Mouse (Mus musculus) stomach, embryonic 16.5 days (tissue): ENCODE results near the gene Tdrd9. TPM values are rescaled to one million over a fixed set of nuclear protein-coding genes. Genes with fewer than 3 reads are reported as not detected.
A peak's percentile ranks its signal among the peaks of the same experiment; 100 is the strongest.

Experiments
- ATAC-seq: fragments of 200-750 bp; cut with Nextera tagmentation; 2 replicates; pipeline ENCODE4 v1.8.0; 2017; ENCODE audit warnings: moderate number of reproducible peaks, moderate TSS enrichment; ENCODE audit not compliant: insufficient read depth, low FRiP score
- H3K27ac ChIP-seq: fragments of 300-500 bp; sonication (generic); 2 replicates; pipeline ENCODE4 v1.5.1; 2014; ENCODE audit warnings: low read length
- H3K27me3 ChIP-seq: fragments of 300-500 bp; sonication (generic); 2 replicates; pipeline ENCODE4 v1.6.1; 2014; ENCODE audit warnings: low read length, control low read depth, mixed read lengths; ENCODE audit not compliant: control insufficient read depth, insufficient read depth
- H3K36me3 ChIP-seq: fragments of 300-500 bp; sonication (generic); 2 replicates; pipeline ENCODE4 v1.6.1; 2014; ENCODE audit warnings: low read length; ENCODE audit not compliant: control insufficient read depth, insufficient read depth
- H3K4me1 ChIP-seq: fragments of 300-500 bp; sonication (generic); 2 replicates; pipeline ENCODE4 v1.6.1; 2014; ENCODE audit warnings: low read length, control low read depth, mixed read lengths; ENCODE audit not compliant: control insufficient read depth, insufficient read depth
- H3K4me2 ChIP-seq: fragments of 300-500 bp; sonication (generic); 2 replicates; pipeline ENCODE4 v1.6.1; 2014; ENCODE audit warnings: low read depth, low read length, mixed read lengths
- H3K4me3 ChIP-seq: fragments of 300-500 bp; sonication (generic); replicated peaks from 2 replicates; pipeline ENCODE4 v1.5.1; 2014; ENCODE audit warnings: mild to moderate bottlenecking, low read length
- H3K9ac ChIP-seq: fragments of 300-500 bp; sonication (generic); 2 replicates; pipeline ENCODE4 v1.6.1; 2014; ENCODE audit warnings: low read length
- H3K9me3 ChIP-seq: fragments of 300-500 bp; sonication (generic); replicated peaks from 2 replicates; pipeline ENCODE4 v1.6.1; 2016; ENCODE audit warnings: low read length, control low read depth; ENCODE audit not compliant: control insufficient read depth
- WGBS: fragments of 180-500 bp; shearing (Covaris S2); extraction: QIAGEN DNeasy Blood & Tissue Kit; methylation state at CpG from one replicate; pipeline ENCODE4 v1.1.7; 2014; 5-methylcytosine and 5-hydroxymethylcytosine counted together
- polyA plus RNA-seq: library from polyadenylated mRNA; unstranded; fragments of >200 nt; fragmentation: Nextera tagmentation; extraction: Ambion mirVana; gene quantifications from 2 replicates; pipeline ENCODE4 v1.2.1, GENCODE M21; 2015

Gene Tdrd9
- polyA plus RNA-seq = 0.13 and 0.14 TPM in 2 replicates

- H3K27ac ChIP-seq = no peak within 1 kb of the TSS
- ATAC-seq = no peak
- 82% methylated on average over 18 of the region's 18 CpGs for WGBS
These were observed at the start of gene Tdrd9 for GRCm38 (mm10) chr12:111971231-111971686. Tdrd9 (plus strand) TSS chr12:111971559.

DNA sequence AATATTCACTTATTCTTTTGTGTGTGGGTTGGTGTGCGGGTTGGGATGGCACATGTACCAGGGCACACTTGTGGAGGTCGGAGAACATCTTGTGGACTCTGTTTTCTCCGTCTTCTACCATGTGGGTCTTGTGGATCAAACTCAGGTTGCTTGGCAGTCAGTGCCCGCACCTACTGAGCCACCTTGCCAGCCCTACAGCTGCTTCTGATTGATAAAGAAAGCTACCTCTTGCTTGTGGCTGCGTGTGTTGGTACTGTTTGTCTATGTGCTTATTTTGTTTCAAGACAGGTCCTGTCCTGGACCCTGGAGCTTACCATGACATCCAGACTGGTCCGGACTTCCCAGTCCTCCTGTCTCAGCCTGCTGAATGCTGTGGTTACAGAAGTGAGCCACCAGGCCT lies 48.2 kb upstream of the Tdrd9 start:
- Histone ChIP-seq H3K4me3 (no peak overlapping the region), H3K4me1 (peaks cover 13% of the 10 kb centered on the region; the same call in 1 of the 2 replicates), H3K36me3 (no peaks in the 10 kb centered on the region), H3K27ac (no peak overlapping the region), H3K9ac (no peak overlapping the region), H3K4me2 (no peak overlapping the region), H3K27me3 (no peaks in the 10 kb centered on the region), H3K9me3 (no peaks in the 10 kb centered on the region)
- 85% methylated on average over 6 of the region's 6 CpGs for WGBS
- no peak for ATAC-seq

More at GRCm38 (mm10) chr12:111971231-111971686, at the start of gene Tdrd9:
- Histone ChIP-seq H3K9ac (no peak within 1 kb of the TSS), H3K36me3 (no peaks in the 10 kb centered on the region), H3K4me3 (no peak within 1 kb of the TSS), H3K4me2 (no peak within 1 kb of the TSS), H3K27me3 (no peaks in the 10 kb centered on the region), H3K9me3 (no peaks in the 10 kb centered on the region), H3K4me1 (no peaks in the 10 kb centered on the region)

DNA sequence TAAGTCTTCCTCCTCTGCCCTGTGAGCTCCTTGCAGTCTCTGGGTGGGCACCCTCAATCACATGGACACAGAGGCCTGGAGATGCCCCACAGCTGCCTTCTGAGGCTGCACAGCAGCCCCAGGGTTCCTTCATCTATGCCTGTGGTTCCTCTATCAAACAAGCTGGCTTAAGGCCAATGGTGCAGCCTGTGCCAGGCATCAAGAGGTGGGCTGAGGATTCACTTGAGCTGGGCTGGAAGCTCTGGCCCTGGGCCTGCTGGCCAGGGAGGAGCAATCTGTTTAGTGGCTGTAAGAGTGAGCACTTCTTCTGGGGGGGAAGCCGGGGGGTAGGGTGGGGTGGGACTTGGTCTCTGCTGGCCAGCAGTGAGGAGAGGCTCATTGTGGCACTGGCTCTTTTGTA lies 44.0 kb upstream of the Tdrd9 start:
- no peak overlapping the region for H3K4me3 ChIP-seq
- H3K27ac ChIP-seq = no peak overlapping the region; the same call in 1 of the 2 replicates
- no peaks in the 10 kb centered on the region for H3K9me3 ChIP-seq
- H3K4me2 ChIP-seq = no peak overlapping the region
- peaks cover 22% of the 10 kb centered on the region for H3K4me1 ChIP-seq
- peak overlapping the region; percentile 16; the same call in 1 of the 2 replicates for H3K9ac ChIP-seq
- no peaks in the 10 kb centered on the region for H3K36me3 ChIP-seq
- H3K27me3 ChIP-seq = no peaks in the 10 kb centered on the region
- peak; percentile 71; the same call in 1 of the 2 replicates for ATAC-seq
- WGBS = 73% methylated on average over 1 of the region's 1 CpGs

DNA sequence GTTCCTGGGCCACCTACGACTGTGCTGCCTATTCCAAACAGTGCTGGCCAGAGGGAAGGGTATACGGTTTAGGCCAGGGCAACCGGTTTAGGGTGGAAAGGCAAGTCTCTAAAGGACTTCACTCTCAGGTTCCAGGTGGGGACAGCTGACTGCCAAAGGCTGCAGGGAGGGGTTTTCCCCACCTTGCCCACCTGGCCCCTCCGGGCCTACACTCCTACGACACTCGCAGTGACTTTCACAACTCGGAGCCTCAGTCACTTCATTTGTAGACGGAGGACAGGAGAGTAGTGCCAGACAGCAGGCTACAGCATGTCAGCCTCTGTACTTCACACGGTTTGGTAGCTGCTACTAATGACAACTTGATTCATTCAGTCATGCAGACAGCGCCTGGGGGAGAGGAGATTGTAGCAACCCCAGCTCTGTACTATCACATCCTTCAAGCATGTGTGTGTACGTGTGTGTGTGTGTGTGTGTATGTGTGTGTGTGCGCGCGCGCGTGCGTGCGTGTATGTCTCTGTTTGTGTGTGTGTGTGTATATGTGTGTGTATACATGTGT lies 42.9 kb upstream of the Tdrd9 start:
- 74% methylated on average over 18 of the region's 18 CpGs for WGBS
- peaks cover 32% of the 10 kb centered on the region for H3K4me1 ChIP-seq
- H3K9me3 ChIP-seq = no peaks in the 10 kb centered on the region
- no peak overlapping the region for H3K4me2 ChIP-seq
- no peak for ATAC-seq
- H3K36me3 ChIP-seq = no peaks in the 10 kb centered on the region
- H3K27ac ChIP-seq = peak overlapping the region; percentile 73
- H3K4me3 ChIP-seq = no peak overlapping the region
- H3K9ac ChIP-seq = 0 out of 2 replicates have a peak overlapping the region, but pooled peaks have one; percentile 23
- no peaks in the 10 kb centered on the region for H3K27me3 ChIP-seq

DNA sequence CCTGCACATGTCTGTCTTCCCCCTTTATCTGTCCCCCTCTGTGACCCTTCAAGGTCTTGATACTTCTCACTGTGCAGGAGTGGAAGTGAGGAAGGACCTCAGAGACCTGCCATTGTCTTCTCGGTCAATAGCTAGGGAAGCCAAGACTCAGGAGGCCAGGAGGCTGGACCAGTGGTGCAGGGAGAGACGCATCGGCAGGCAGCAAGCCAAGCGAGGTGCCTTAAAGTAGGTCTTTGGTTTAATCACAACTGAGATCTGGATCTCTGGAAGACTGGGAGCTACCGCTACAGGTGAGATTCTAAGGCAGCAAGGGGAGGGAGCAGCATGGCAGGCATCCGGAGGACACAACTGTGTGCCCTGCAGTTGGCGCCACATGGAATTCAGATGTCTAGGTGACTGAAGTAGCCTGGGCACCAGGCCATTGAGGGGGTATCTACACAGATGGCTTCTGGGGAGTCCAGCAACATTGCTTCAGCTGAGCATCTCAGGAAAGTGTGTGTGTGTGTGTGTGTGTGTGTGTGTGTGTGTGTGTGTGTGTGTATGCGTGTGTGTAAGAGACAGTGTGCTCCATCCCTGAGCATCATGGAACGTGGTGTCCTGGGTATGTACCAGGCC lies 39.8 kb upstream of the Tdrd9 start:
- H3K4me1 ChIP-seq = peaks cover 50% of the 10 kb centered on the region
- no peak overlapping the region for H3K9ac ChIP-seq
- H3K4me2 ChIP-seq = no peak overlapping the region
- H3K27me3 ChIP-seq = no peaks in the 10 kb centered on the region
- WGBS = 88% methylated on average over 9 of the region's 9 CpGs
- H3K4me3 ChIP-seq = no peak overlapping the region
- H3K27ac ChIP-seq = no peak overlapping the region
- no peak for ATAC-seq
- no peaks in the 10 kb centered on the region for H3K36me3 ChIP-seq
- H3K9me3 ChIP-seq = no peaks in the 10 kb centered on the region

DNA sequence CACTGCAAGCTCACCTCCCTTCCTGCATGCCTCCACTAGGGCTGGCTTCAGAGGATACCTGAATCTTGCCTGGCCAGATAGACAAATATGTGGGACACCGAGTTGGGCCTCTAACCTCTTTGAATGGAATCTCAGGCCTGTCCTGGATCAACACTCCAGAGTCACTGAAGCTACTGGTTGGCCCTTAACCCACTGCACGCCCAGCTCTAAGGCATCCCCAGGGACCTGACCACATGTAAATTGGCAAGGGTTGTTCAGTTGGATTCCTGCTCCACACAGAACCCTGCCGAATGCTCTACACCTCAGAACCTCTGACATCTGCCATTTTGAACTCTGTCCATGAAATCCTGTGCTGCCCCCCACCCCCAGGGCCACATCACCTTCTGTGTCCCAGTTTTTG lies 38.8 kb upstream of the Tdrd9 start:
- Histone ChIP-seq H3K4me2 (no peak overlapping the region), H3K4me1 (peaks cover 52% of the 10 kb centered on the region), H3K9me3 (no peaks in the 10 kb centered on the region), H3K4me3 (no peak overlapping the region), H3K27me3 (no peaks in the 10 kb centered on the region), H3K36me3 (no peaks in the 10 kb centered on the region), H3K27ac (peak overlapping the region; percentile 82; the same call in 1 of the 2 replicates), H3K9ac (no peak overlapping the region)
- WGBS = 61% methylated on average over 3 of the region's 3 CpGs
- no peak for ATAC-seq

DNA sequence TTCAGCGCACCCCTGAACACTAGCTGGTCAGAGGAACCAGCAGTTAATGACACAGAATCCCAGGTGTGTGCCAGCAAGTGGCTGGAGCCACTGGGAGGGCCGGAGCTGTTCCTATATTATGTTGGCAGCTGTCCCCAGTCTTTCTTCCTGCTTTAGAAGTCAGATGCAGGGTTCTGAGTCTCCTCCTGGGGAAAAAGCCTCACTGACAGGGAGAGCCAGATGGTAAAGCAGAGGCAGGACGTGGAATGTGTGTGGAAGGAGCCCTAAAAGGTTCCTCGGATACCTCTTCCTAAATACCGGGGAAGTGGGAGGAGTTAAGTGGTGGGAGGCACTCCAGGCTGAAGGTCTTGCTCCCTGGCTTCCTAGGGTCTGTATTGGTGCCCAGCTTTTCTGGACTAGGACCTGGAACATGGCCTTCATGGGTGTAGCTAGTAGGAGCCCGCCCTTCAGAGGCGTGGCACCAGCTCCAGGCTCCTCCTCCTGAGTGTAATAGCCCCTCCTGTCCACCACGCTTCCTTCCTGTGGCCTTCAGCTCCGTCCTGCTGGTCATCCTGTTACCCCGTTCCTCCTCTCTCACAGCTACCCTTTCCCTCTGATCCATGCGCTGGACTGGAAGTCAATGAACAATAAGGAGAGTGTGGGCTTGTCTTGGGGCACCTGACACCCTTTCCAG lies 38.2 kb upstream of the Tdrd9 start:
- peak overlapping the region; percentile 82 for H3K27ac ChIP-seq
- peak overlapping the region; percentile 32 for H3K4me2 ChIP-seq
- peaks cover 53% of the 10 kb centered on the region for H3K4me1 ChIP-seq
- peak; percentile 50 for ATAC-seq
- no peaks in the 10 kb centered on the region for H3K36me3 ChIP-seq
- WGBS = 47% methylated on average over 11 of the region's 11 CpGs
- H3K27me3 ChIP-seq = no peaks in the 10 kb centered on the region
- H3K9me3 ChIP-seq = no peaks in the 10 kb centered on the region
- H3K9ac ChIP-seq = peak overlapping the region; percentile 39
- H3K4me3 ChIP-seq = peak overlapping the region; percentile 19

DNA sequence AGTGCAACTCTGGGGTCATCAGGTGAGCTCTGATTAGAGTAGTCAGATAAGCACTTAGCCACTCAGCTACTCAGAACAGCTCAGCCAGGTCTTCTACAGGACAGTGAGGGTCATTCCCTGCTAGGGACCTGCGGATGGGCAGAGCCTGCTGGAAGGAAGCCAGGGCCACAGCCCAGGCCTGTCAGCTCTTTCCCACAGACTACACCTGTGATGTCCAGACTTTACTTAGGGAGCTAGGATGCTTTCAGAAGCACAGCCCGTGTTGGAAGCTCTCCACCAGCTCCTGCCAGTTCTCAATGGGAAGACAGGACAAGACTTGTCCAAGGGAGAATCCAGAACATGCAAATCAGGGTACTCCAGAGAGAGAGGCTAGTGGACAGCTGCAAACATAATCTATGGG lies 37.4 kb upstream of the Tdrd9 start:
- H3K27ac ChIP-seq = peak overlapping the region; percentile 82
- 48% methylated on average over 2 of the region's 2 CpGs for WGBS
- H3K27me3 ChIP-seq = no peaks in the 10 kb centered on the region
- H3K4me3 ChIP-seq = peak overlapping the region; percentile 19
- peak overlapping the region; percentile 32 for H3K4me2 ChIP-seq
- peak overlapping the region; percentile 39; the same call in 1 of the 2 replicates for H3K9ac ChIP-seq
- H3K9me3 ChIP-seq = no peaks in the 10 kb centered on the region
- peaks cover 59% of the 10 kb centered on the region for H3K4me1 ChIP-seq
- no peak for ATAC-seq
- no peaks in the 10 kb centered on the region for H3K36me3 ChIP-seq
